Mouse (Mus musculus) cortical plate, adult 2 months (tissue): ENCODE measurements around the gene Lgi1. TPM values are rescaled to one million over a fixed set of nuclear protein-coding genes. Genes with fewer than 3 reads are reported as not detected.

ENCODE experiments used
- H3K27ac ChIP-seq: fragments of 200-500 bp; 2 replicates; pipeline ENCODE4 v1.5.1; 2012; ENCODE audit warnings: low read length, control low read depth, inconsistent platforms; ENCODE audit not compliant: insufficient read depth
- H3K4me1 ChIP-seq: fragments of 200-500 bp; 2 replicates; pipeline ENCODE4 v1.6.1; 2011; ENCODE audit warnings: low read length; ENCODE audit not compliant: control insufficient read depth, insufficient read depth
- H3K4me3 ChIP-seq: fragments of 200-500 bp; 2 replicates; pipeline ENCODE4 v1.5.1; 2011; ENCODE audit warnings: mild to moderate bottlenecking, low read length, control low read depth; ENCODE audit not compliant: insufficient read depth
- CTCF ChIP-seq: fragments of 200-500 bp; IDR thresholded peaks from 2 replicates; pipeline ENCODE4 v1.5.1; 2011; ENCODE audit warnings: mild to moderate bottlenecking, control low read depth, low read length; ENCODE audit not compliant: insufficient read depth; ENCODE audit errors: extremely low read depth
- POLR2A ChIP-seq: fragments of 200-500 bp; IDR thresholded peaks from 2 replicates; pipeline ENCODE4 v1.6.1; 2011; ENCODE audit warnings: mild to moderate bottlenecking, low read length, control low read depth; ENCODE audit not compliant: insufficient read depth; ENCODE audit errors: extremely low read depth
- polyA plus RNA-seq: library from polyadenylated mRNA; depleted of rRNA; stranded (reverse); fragments of >200 nt; gene quantifications from 2 replicates; pipeline ENCODE4 v1.2.3, GENCODE M21; 2012

Gene Lgi1
- polyA plus RNA-seq, 1 experiment: 80.9 TPM

GRCm38 (mm10) chr19:38260346-38260745, 4.0 kb upstream of the Lgi1 start:
- H3K4me3 ChIP-seq: no peak overlapping the region
- H3K27ac ChIP-seq: peak overlapping the region; percentile 89
- no peak for TF ChIP-seq CTCF
- TF ChIP-seq POLR2A: no peak
- peaks cover 2% of the 10 kb centered on the region; the same call in 1 of the 2 replicates for H3K4me1 ChIP-seq

- TF ChIP-seq CTCF (no peak), POLR2A (no peak)
- H3K4me1 ChIP-seq: peaks cover 2% of the 10 kb centered on the region; the same call in 1 of the 2 replicates
- no peak overlapping the region for H3K27ac ChIP-seq
- no peak overlapping the region for H3K4me3 ChIP-seq
Measured at GRCm38 (mm10) chr19:38261351-38261750, 3.0 kb upstream of the Lgi1 start.

- Histone ChIP-seq H3K4me3 (peak overlapping the region; percentile 89), H3K27ac (peak overlapping the region; percentile 80), H3K4me1 (peaks cover 5% of the 10 kb centered on the region; the same call in 1 of the 2 replicates)
- TF ChIP-seq POLR2A (peak; percentile 81), CTCF (peak; percentile 71)
Measured at GRCm38 (mm10) chr19:38263829-38264504, 369 bp upstream of the Lgi1 start.

- Histone ChIP-seq H3K4me1 (peaks cover 6% of the 10 kb centered on the region; the same call in 1 of the 2 replicates), H3K27ac (peak overlapping the region; percentile 66; the same call in 1 of the 2 replicates), H3K4me3 (peak overlapping the region; percentile 89)
- TF ChIP-seq CTCF (no peak), POLR2A (no peak)
Measured at GRCm38 (mm10) chr19:38265767-38266166, 1.4 kb downstream of the Lgi1 start.

- Histone ChIP-seq H3K4me1 (peaks cover 6% of the 10 kb centered on the region; the same call in 1 of the 2 replicates), H3K4me3 (peak overlapping the region; percentile 89), H3K27ac (peak overlapping the region; percentile 28; the same call in 1 of the 2 replicates)
- no peak for TF ChIP-seq CTCF
- TF ChIP-seq POLR2A: no peak
Measured at GRCm38 (mm10) chr19:38267469-38267868, 3.1 kb downstream of the Lgi1 start.

- TF ChIP-seq POLR2A (no peak), CTCF (no peak)
- Histone ChIP-seq H3K27ac (no peak overlapping the region), H3K4me1 (peaks cover 12% of the 10 kb centered on the region), H3K4me3 (no peak overlapping the region)
Measured at GRCm38 (mm10) chr19:38271071-38271470, 6.7 kb downstream of the Lgi1 start.

- Histone ChIP-seq H3K27ac (no peak overlapping the region), H3K4me1 (peaks cover 20% of the 10 kb centered on the region), H3K4me3 (no peak overlapping the region)
- TF ChIP-seq CTCF (no peak), POLR2A (no peak)
Measured at GRCm38 (mm10) chr19:38273820-38274219, 9.5 kb downstream of the Lgi1 start.

- TF ChIP-seq CTCF (no peak), POLR2A (no peak)
- peaks cover 23% of the 10 kb centered on the region for H3K4me1 ChIP-seq
- no peak overlapping the region for H3K4me3 ChIP-seq
- H3K27ac ChIP-seq: peak overlapping the region; percentile 87
Measured at GRCm38 (mm10) chr19:38274747-38275421, 10.5 kb downstream of the Lgi1 start.

- no peak overlapping the region for H3K4me3 ChIP-seq
- H3K4me1 ChIP-seq: peaks cover 26% of the 10 kb centered on the region
- H3K27ac ChIP-seq: peak overlapping the region; percentile 72
- no peak for TF ChIP-seq POLR2A
- TF ChIP-seq CTCF: no peak
Measured at GRCm38 (mm10) chr19:38276226-38276625, 11.9 kb downstream of the Lgi1 start.
